Mouse (Mus musculus): Measurements from ENCODE around the gene Bsg.

GRCm38 (mm10) chr10:79740863-79741262 is 36.6 kb downstream of the Bsg start:
- no peak for TF ChIP-seq USF1 (IDR thresholded peaks at IDR 0.05; ENCODE audit: low read depth)
- TF ChIP-seq POLR2A (IDR thresholded peaks at IDR 0.05; ENCODE audit: insufficient read length, low read depth) = no peak
- no peak for TF ChIP-seq E2F4 (IDR thresholded peaks at IDR 0.05; ENCODE audit: insufficient read depth)
